Mouse (Mus musculus) cerebellum, adult 2 months (tissue): ENCODE results near the gene Hemgn. TPM values are rescaled to one million over a fixed set of nuclear protein-coding genes. Genes with fewer than 3 reads are reported as not detected.

Experiments
- DNase-seq, 2 experiments: peaks; one replicate each; pipeline ENCODE4 v3.0.0; 2021
- H3K27ac ChIP-seq: fragments of 200-500 bp; 2 replicates; pipeline ENCODE4 v1.5.1; 2012; ENCODE audit warnings: low read length, control low read depth, inconsistent platforms; ENCODE audit not compliant: insufficient read depth
- H3K27me3 ChIP-seq: fragments of 200-500 bp; 2 replicates; pipeline ENCODE4 v1.6.1; 2012; ENCODE audit warnings: inconsistent platforms, mild to moderate bottlenecking, low read length, moderate library complexity; ENCODE audit not compliant: control insufficient read depth, insufficient read depth
- H3K4me1 ChIP-seq: fragments of 200-500 bp; 2 replicates; pipeline ENCODE4 v1.6.1; 2011; ENCODE audit warnings: low read length; ENCODE audit not compliant: control insufficient read depth, insufficient read depth
- H3K4me3 ChIP-seq: fragments of 200-500 bp; replicated peaks from 2 replicates; pipeline ENCODE3; 2011; ENCODE audit warnings: mild to moderate bottlenecking, low read depth, low read length, control low read depth; ENCODE audit not compliant: insufficient read depth
- CTCF ChIP-seq: fragments of 200-500 bp; IDR thresholded peaks from 2 replicates; pipeline ENCODE4 v1.5.1; 2011; ENCODE audit warnings: low read depth, mild to moderate bottlenecking, control low read depth, low read length, moderate library complexity, borderline replicate concordance; ENCODE audit not compliant: insufficient read depth
- POLR2A ChIP-seq: fragments of 200-500 bp; IDR thresholded peaks from 2 replicates; pipeline ENCODE4 v1.6.1; 2011; ENCODE audit warnings: low read length, control low read depth, borderline replicate concordance; ENCODE audit not compliant: insufficient read depth
- WGBS: fragments of 180-500 bp; shearing (Covaris S2); methylation state at CpG from one replicate; pipeline ENCODE4 v1.1.7; 2018; 5-methylcytosine and 5-hydroxymethylcytosine counted together
- polyA plus RNA-seq: library from polyadenylated mRNA; depleted of rRNA; stranded (reverse); fragments of >200 nt; gene quantifications from 2 replicates; pipeline ENCODE4 v1.2.3, GENCODE M21; 2012; rRNA removed

Gene Hemgn
- polyA plus RNA-seq = 0.14 and 0.16 TPM in 2 replicates

DNA sequence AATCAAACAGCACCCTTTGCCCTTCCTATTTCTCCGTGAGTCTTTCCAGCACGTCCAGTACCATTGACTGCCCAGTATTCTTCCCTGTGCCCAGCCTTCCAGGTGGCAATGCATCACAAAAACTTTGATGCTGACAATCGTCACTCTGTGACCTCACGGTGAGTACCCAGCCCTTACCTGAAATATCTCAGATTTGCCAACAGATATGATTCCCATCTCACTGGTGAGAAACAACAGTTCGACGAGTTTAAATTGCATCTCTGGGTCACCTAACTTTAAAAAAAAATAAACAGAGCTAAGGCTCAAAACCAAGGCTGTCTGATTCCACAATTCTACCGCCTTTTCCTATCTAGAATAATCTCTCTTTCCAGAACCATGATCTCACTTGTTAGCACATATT, at the start of gene Hemgn:
Gene Hemgn (minus strand): TSS at position 101 of the 400 bp plus-strand sequence.
- Histone ChIP-seq H3K4me1 (no peaks in the 10 kb centered on the region), H3K27ac (no peak within 1 kb of the TSS), H3K27me3 (no peaks in the 10 kb centered on the region), H3K4me3 (no peak within 1 kb of the TSS)
- 87% methylated on average over 7 of the region's 7 CpGs for WGBS
- TF ChIP-seq CTCF (no peak), POLR2A (no peak)
- no peak for DNase-seq

DNA sequence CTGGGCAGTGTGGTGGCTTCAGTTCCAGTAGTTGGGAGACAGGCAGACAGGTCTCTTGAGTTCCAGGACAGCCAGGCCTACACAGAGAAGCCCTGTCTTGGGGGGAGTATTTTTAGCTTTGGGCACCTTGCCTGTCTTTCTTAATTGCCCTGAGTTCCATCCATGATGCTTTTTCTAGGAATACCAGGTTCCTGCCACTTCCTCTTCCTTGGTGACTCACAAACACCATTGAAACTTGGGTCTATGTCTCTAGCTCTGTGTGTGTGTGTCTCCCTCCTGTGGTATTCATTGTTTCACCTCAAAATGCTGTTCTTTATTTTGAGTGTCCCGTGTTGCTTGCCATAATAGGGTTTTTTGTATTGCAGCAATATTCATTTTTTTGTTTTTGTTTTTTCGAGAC, 45.1 kb upstream of the Hemgn start:
- Histone ChIP-seq H3K27ac (no peak overlapping the region), H3K27me3 (no peaks in the 10 kb centered on the region), H3K4me3 (no peak overlapping the region), H3K4me1 (0 out of 2 replicates have a peak, but pooled peaks cover 3% of the 10 kb centered on the region)
- DNase-seq = no peak
- TF ChIP-seq POLR2A = no peak
- 89% methylated on average over 2 of the region's 2 CpGs for WGBS

DNA sequence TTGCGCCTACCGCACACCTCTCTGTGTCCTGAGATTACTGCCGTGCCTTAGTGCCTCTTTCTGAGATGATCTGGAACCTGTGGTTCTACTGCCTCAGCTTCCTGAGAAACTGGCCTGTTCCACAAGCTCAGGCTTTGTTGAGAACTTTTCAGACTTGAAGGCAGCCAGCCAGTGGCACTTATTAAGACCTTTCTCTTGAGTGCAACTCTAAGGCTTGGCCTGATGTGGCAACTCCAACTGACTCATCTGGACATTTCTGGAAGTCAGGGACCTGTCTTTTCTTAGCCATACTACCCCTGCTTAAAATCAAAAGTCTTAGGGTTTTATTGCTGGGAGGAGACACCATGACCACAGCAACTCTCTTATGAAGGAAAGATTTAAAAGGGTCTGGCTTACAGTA, 43.9 kb upstream of the Hemgn start:
- H3K4me3 ChIP-seq = no peak overlapping the region
- H3K27me3 ChIP-seq = no peaks in the 10 kb centered on the region
- WGBS = 91% methylated on average over 3 of the region's 3 CpGs

DNA sequence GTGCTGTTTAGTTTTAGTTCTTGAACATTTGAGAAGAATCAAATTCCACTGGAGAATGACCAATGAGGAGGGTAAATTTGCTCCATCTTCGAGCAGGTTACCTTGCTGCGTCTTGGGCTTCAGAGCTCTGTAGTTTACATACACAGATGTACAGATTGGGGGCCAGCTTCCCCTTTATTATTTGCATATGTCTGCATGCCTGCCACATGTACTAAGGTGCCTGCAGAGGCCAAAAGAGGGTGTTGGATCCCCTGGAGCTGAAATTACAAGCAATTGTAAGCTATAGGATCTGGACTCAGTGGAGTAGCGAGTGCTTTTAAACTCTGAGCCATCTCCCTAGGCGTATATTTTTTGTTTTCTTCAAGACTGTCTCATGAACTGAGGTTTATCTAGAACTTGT, 43.5 kb upstream of the Hemgn start:
- TF ChIP-seq CTCF = no peak
- no peak for TF ChIP-seq POLR2A
- WGBS = 90% methylated on average over 4 of the region's 4 CpGs

More for the DNA sequence above, 43.9 kb upstream of the Hemgn start:
- Histone ChIP-seq H3K4me1 (0 out of 2 replicates have a peak, but pooled peaks cover 3% of the 10 kb centered on the region), H3K27ac (no peak overlapping the region)
- DNase-seq = no peak
- TF ChIP-seq CTCF (no peak), POLR2A (no peak)

DNA sequence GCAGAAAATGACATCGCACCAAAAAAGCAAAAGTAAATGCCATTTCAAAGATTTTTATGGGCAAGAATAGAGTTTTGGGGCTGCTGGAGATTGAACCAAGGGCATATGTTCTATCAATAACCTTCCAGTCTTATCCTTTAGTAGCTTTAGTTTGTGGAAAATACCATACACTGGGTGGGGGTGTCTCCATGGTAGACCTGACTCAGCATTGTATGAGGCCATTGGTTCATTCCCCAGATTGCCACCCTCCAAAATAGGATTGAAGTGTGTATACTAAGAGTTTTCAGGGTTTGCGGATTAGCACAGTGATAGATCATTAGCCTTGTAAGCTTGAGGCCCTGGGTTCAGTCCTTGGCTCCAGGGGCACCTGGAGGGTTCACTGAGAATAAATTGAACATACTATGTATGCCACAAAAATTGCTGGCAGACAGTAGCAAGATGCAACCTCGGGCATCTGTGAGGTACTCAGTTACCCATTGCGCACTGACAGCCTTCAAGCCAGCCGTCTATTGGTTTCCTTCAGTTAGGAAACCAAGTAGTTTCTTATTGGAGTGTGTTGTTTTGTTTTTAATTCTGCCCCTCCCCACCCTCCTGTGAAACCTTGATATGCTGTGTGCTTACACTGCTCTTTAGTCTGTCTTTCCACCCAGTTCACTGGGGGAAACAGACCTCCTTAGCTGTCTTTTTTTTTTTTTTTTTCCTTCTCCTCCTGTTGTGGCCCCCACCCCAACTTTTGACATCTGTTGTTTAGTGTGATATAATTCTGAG, 41.0 kb upstream of the Hemgn start:
- H3K4me1 ChIP-seq = peaks cover 4% of the 10 kb centered on the region; the same call in 1 of the 2 replicates
- no peak overlapping the region for H3K27ac ChIP-seq
- TF ChIP-seq CTCF (no peak), POLR2A (no peak)
- WGBS = 63% methylated on average over 5 of the region's 5 CpGs
- H3K4me3 ChIP-seq = no peak overlapping the region
- no peak for DNase-seq
- H3K27me3 ChIP-seq = no peaks in the 10 kb centered on the region

More for the DNA sequence above, 43.5 kb upstream of the Hemgn start:
- DNase-seq = no peak
- no peak overlapping the region for H3K4me3 ChIP-seq
- H3K27me3 ChIP-seq = no peaks in the 10 kb centered on the region
- no peak overlapping the region for H3K27ac ChIP-seq
- H3K4me1 ChIP-seq = 0 out of 2 replicates have a peak, but pooled peaks cover 3% of the 10 kb centered on the region

DNA sequence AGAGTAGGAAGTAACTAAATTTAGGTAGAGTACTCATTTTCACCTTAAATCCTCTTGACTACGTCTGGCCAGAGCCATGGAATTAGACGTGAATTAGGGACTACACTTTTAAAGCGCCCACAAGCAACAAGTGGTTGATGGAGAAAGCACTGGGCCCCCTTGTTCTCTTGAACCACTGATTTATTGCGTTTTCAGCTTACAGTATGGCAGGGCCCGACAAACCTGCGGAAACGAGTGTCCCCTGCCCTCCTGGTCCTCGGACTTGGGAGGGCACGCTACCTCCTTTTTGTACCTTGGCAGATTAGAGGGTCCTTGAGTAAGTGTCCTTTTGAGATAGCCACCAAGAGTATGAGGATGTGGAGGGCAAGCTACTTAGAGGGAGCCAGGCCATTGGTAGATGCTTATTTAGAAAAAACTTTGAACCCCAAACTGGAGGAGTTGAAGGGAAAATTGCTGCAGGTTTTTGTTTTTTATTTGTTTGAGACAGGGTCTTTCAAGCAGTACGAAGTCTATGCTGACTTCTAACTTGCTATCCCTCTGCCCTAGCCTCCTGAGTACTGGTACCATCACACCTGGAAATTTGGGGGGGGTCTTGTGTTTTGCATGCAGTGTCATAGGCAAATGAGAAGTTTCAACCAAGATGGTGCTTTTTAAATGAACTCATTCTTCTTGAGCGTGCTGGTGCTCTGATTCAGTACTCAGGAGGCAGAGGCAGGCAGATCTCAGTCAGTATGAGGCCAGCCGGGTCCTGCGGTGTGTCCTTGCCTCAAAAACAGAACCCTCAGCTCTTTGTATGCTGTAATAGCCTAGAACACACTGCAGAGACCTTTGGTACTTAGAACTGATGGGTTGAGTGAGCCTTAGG, 39.8 kb upstream of the Hemgn start:
- no peak for DNase-seq
- peaks cover 14% of the 10 kb centered on the region; the same call in 1 of the 2 replicates for H3K4me1 ChIP-seq
- no peaks in the 10 kb centered on the region for H3K27me3 ChIP-seq
- no peak overlapping the region for H3K27ac ChIP-seq
- H3K4me3 ChIP-seq = peak overlapping the region; percentile 73
- TF ChIP-seq CTCF (no peak), POLR2A (no peak)
- 65% methylated on average over 13 of the region's 13 CpGs for WGBS

DNA sequence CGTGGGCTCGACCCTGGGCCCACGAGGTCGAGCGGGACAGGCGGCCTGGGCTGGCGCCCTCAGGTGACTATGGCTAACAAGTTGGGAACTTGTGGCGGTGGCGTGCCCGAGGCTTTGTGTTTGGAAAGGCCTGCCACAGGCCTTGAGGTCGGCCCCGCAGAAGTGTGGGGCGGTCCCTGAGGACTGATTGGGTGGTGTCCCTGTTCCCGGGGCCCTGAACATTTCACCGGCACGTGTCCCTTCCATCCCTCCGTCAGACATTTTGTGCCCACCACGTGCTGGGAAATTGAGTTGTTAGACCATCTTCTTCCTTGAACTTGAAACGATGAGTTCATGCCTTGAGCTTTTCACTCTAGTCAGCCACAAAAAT, 39.2 kb upstream of the Hemgn start:
- no peak for TF ChIP-seq POLR2A
- no peak for TF ChIP-seq CTCF
- peaks cover 15% of the 10 kb centered on the region for H3K4me1 ChIP-seq
- DNase-seq = peak; percentile 56 to 64
- peak overlapping the region; percentile 73 for H3K4me3 ChIP-seq
- no peaks in the 10 kb centered on the region for H3K27me3 ChIP-seq
- peak overlapping the region; percentile 97 for H3K27ac ChIP-seq
- WGBS = 1% methylated on average over 19 of the region's 19 CpGs
